Comparison of ENCODE assay signal across 8 mouse cellular contexts in the genomic region with DNA sequence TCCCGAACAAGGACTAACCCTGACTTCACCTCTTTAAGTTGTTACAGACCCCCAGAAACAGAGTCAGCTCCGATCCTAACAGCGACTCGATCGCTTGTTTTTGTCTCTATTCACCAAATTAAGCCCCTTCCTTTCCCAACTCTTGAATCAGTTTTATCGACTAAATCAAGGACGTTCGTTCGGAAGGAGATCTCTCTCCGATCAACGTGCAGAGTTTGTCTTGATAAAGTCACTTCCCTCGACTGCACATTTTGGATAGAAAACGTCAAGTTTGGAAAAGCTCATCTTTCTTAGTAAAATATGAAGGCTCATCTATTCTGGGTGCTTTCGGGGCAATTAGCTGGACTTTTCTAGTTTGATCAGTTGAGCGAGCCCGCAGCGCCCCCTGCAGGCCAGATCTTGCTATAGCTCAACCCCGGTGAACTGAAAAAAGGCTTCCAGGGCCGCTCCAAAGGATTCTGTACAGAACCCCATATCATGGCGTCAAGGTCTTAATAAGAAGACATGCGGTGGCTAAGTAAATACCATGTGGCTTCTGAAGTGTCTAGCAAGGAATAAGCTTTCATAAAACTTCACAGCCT. TPM values are rescaled to one million over a fixed set of nuclear protein-coding genes. Genes with fewer than 3 reads are reported as not detected.
DNase-seq lines count a peak whose midpoint lies in the region; ATAC-seq and TF ChIP-seq lines count a peak whose summit lies in the region.

No protein-coding gene starts in this region.

- DNase-seq in G1E (ENCODE audit: low spot score), result no peak
- DNase-seq in cerebellum, adult 18-20 months, result peak; percentile 80 to 92
- DNase-seq in heart, postnatal 4 days, result peak; percentile 89
- peak; percentile 56 to 85 for DNase-seq in layer of hippocampus, adult 8-10 months (ENCODE audit: low spot score in 2 of 2)
- peak; percentile 90 for DNase-seq in lung, postnatal 10 days
- peak; percentile 83 for DNase-seq in ovary, postnatal 36 days (ENCODE audit: low spot score)
- peak; percentile 86 for DNase-seq in thymus, postnatal 14 days

- no peak overlapping the region for H3K9ac ChIP-seq in forebrain, embryonic 16.5 days (replicated peaks; ENCODE audit: low read depth, low read length)

- no peaks in the 10 kb centered on the region for H3K36me3 ChIP-seq in G1E (replicated peaks)
- no peaks in the 10 kb centered on the region for H3K36me3 ChIP-seq in forebrain, embryonic 16.5 days (ENCODE audit: control insufficient read depth, insufficient read depth)

- H3K4me1 ChIP-seq in G1E (ENCODE audit: insufficient read depth, low read depth, low read length), result peaks cover 52% of the 10 kb centered on the region
- H3K4me1 ChIP-seq in forebrain, embryonic 16.5 days (replicated peaks; ENCODE audit: control insufficient read depth, insufficient read depth, low read length), result peaks cover 8% of the 10 kb centered on the region

- ATAC-seq in G1E (ENCODE audit: extremely low read depth, insufficient number of reproducible peaks, low FRiP score, poor library complexity, severe bottlenecking), result no peak
- peak; percentile 18; the same call in 1 of the 2 replicates for ATAC-seq in forebrain, embryonic 16.5 days

- peak overlapping the region; percentile 88 for H3K4me2 ChIP-seq in forebrain, embryonic 16.5 days (ENCODE audit: low read length)

- no peaks in the 10 kb centered on the region for H3K27me3 ChIP-seq in G1E (ENCODE audit: insufficient read depth, low read length)
- H3K27me3 ChIP-seq in forebrain, embryonic 16.5 days (replicated peaks; ENCODE audit: control insufficient read depth, insufficient read depth, low read length), result no peaks in the 10 kb centered on the region

- peak; percentile 54; the same call in 1 of the 2 replicates for TF ChIP-seq CTCF in G1E (IDR thresholded peaks at IDR 0.05; ENCODE audit: low read depth, low read length)

- under 1% methylated on average over 21 of the region's 21 CpGs for WGBS in forebrain, embryonic 16.5 days

- no peak overlapping the region for H3K27ac ChIP-seq in forebrain, embryonic 16.5 days (ENCODE audit: low read length)

- H3K4me3 ChIP-seq in G1E (ENCODE audit: low read depth, low read length), result peak overlapping the region; percentile 68; the same call in 1 of the 2 replicates
- H3K4me3 ChIP-seq in forebrain, embryonic 16.5 days (replicated peaks; ENCODE audit: low read length), result peak overlapping the region; percentile 47

- H3K9me3 ChIP-seq in G1E (replicated peaks), result no peaks in the 10 kb centered on the region
- H3K9me3 ChIP-seq in forebrain, embryonic 16.5 days (ENCODE audit: control insufficient read depth, low read length), result no peaks in the 10 kb centered on the region

RNA-seq across cellular contexts. Expression of gene Sesn2, which starts 4.3 kb away (rescaled TPM):
- total RNA-seq in G1E (2014; fragmentation: Nextera tagmentation), result 51.6 and 51.8 TPM in 2 replicates
- total RNA-seq in G1E (2017), result 7.5 and 8.4 TPM in 2 replicates
- 38.4 and 41.0 TPM in 2 replicates for polyA plus RNA-seq in G1E (2012)
- polyA plus RNA-seq in forebrain, embryonic 16.5 days (2015; fragmentation: Nextera tagmentation; extraction: Ambion mirVana), result 6.1 and 8.3 TPM in 2 replicates
- 1 to 10 TPM; 3.9 to 4.2 TPM for total RNA-seq in heart, postnatal 4 days (2021)
- total RNA-seq in layer of hippocampus, adult 8-10 months (2022), result 10 to 100 TPM; 13.1 to 14.5 (median 14.4) TPM

RNA-seq across cellular contexts. Expression of gene Atpif1, which starts 18.8 kb away (rescaled TPM):
- total RNA-seq in G1E (2014; fragmentation: Nextera tagmentation), result 797 and 914 TPM in 2 replicates
- 868 and 1,005 TPM in 2 replicates for total RNA-seq in G1E (2017)
- polyA plus RNA-seq in G1E (2012), result 155 and 240 TPM in 2 replicates
- polyA plus RNA-seq in forebrain, embryonic 16.5 days (2015; fragmentation: Nextera tagmentation; extraction: Ambion mirVana), result 1,102 and 1,203 TPM in 2 replicates
- total RNA-seq in heart, postnatal 4 days (2021), result 100 to 1,000 TPM; 626 to 671 TPM
- 100 to 1,000 TPM; 313 to 407 (median 357) TPM for total RNA-seq in layer of hippocampus, adult 8-10 months (2022)

RNA-seq across cellular contexts. Expression of gene Dnajc8, which starts 20.7 kb away (rescaled TPM):
- total RNA-seq in G1E (2014; fragmentation: Nextera tagmentation) (240 and 275 TPM in 2 replicates), G1E (2017) (329 and 337 TPM in 2 replicates)
- polyA plus RNA-seq in G1E (2012), result 164 and 213 TPM in 2 replicates
- 132 and 140 TPM in 2 replicates for polyA plus RNA-seq in forebrain, embryonic 16.5 days (2015; fragmentation: Nextera tagmentation; extraction: Ambion mirVana)
- total RNA-seq in heart, postnatal 4 days (2021), result 10 to 100 TPM; 77.0 to 79.0 TPM
- 100 to 1,000 TPM in 2 of 4 experiments, 10 to 100 TPM in 2; 88.8 to 104 (median 94.6) TPM for total RNA-seq in layer of hippocampus, adult 8-10 months (2022)

RNA-seq across cellular contexts. Expression of gene Ptafr, which starts 49.2 kb away (rescaled TPM):
- total RNA-seq in G1E (2014; fragmentation: Nextera tagmentation), result not detected in 2 replicates
- 2.0 and 2.1 TPM in 2 replicates for total RNA-seq in G1E (2017)
- 0.02 and 0.03 TPM in 2 replicates for polyA plus RNA-seq in G1E (2012)
- polyA plus RNA-seq in forebrain, embryonic 16.5 days (2015; fragmentation: Nextera tagmentation; extraction: Ambion mirVana), result 0.25 and 0.39 TPM in 2 replicates
- 1 to 10 TPM in 1 of 2 experiments, under 1 TPM in 1; 0.86 to 1.3 TPM for total RNA-seq in heart, postnatal 4 days (2021)
- total RNA-seq in layer of hippocampus, adult 8-10 months (2022), result 1 to 10 TPM; 1.1 to 3.8 (median 2.5) TPM

RNA-seq across cellular contexts. Expression of gene Med18, which starts 50.9 kb away (rescaled TPM):
- total RNA-seq in G1E (2014; fragmentation: Nextera tagmentation) (20.5 and 21.2 TPM in 2 replicates), G1E (2017) (20.9 and 22.2 TPM in 2 replicates)
- polyA plus RNA-seq in G1E (2012), result 7.8 and 8.1 TPM in 2 replicates
- polyA plus RNA-seq in forebrain, embryonic 16.5 days (2015; fragmentation: Nextera tagmentation; extraction: Ambion mirVana), result 20.4 and 23.5 TPM in 2 replicates
- 10 to 100 TPM; 10.3 to 11.0 TPM for total RNA-seq in heart, postnatal 4 days (2021)
- total RNA-seq in layer of hippocampus, adult 8-10 months (2022), result 10 to 100 TPM in 1 of 4 experiments, 1 to 10 TPM in 3; 8.3 to 10.3 (median 9.2) TPM
